Mouse (Mus musculus) bone marrow, adult 2 months (tissue): ENCODE data around the gene Arpc4.

Experiments used
- CTCF ChIP-seq: fragments of 200-500 bp; IDR thresholded peaks from 2 replicates; pipeline ENCODE4 v1.5.1; 2011; ENCODE audit warnings: low read length, control low read depth; ENCODE audit not compliant: control insufficient read depth, insufficient read depth
- POLR2A ChIP-seq: fragments of 200-500 bp; IDR thresholded peaks from 2 replicates; pipeline ENCODE4 v1.6.1; 2011; ENCODE audit warnings: low read depth, mild to moderate bottlenecking, control low read depth, low read length, borderline replicate concordance; ENCODE audit not compliant: control insufficient read depth

GRCm38 (mm10) chr6:113437135-113437534, 59.2 kb downstream of the Arpc4 start:
- TF ChIP-seq CTCF = no peak
- no peak for TF ChIP-seq POLR2A
